Mouse (Mus musculus) limb, embryonic 11.5 days (tissue): ENCODE results near the gene Vwf. TPM values are rescaled to one million over a fixed set of nuclear protein-coding genes. Genes with fewer than 3 reads are reported as not detected.

Experiments
- ATAC-seq: fragments of 200-750 bp; cut with Nextera tagmentation; 2 replicates; pipeline ENCODE4 v1.8.0; 2017; ENCODE audit warnings: low read depth; ENCODE audit not compliant: insufficient number of reproducible peaks, low FRiP score, low TSS enrichment
- DNase-seq: peaks from one replicate; pipeline ENCODE4 v3.0.0-alpha.2; 2015; ENCODE audit warnings: low spot score
- H3K27ac ChIP-seq: fragments of 300-500 bp; sonication (generic); replicated peaks from 2 replicates; pipeline ENCODE4 v1.5.1; 2014; ENCODE audit warnings: low read depth, mild to moderate bottlenecking, low read length
- H3K27me3 ChIP-seq: fragments of 300-500 bp; sonication (generic); 2 replicates; pipeline ENCODE4 v1.6.1; 2014; ENCODE audit warnings: mild to moderate bottlenecking, low read length, mixed read lengths; ENCODE audit not compliant: control insufficient read depth, insufficient read depth
- H3K36me3 ChIP-seq: fragments of 300-500 bp; sonication (generic); 2 replicates; pipeline ENCODE4 v1.6.1; 2014; ENCODE audit warnings: mild to moderate bottlenecking, low read length, moderate library complexity, mixed read lengths; ENCODE audit not compliant: control insufficient read depth, insufficient read depth
- H3K4me1 ChIP-seq: fragments of 300-500 bp; sonication (generic); 2 replicates; pipeline ENCODE4 v1.6.1; 2014; ENCODE audit warnings: low read length, mixed read lengths; ENCODE audit not compliant: control insufficient read depth, insufficient read depth
- H3K4me2 ChIP-seq: fragments of 300-500 bp; sonication (generic); 2 replicates; pipeline ENCODE4 v1.6.1; 2014; ENCODE audit warnings: low read depth, mild to moderate bottlenecking, moderate library complexity; ENCODE audit not compliant: severe bottlenecking
- H3K4me3 ChIP-seq: fragments of 300-500 bp; sonication (generic); 2 replicates; pipeline ENCODE4 v1.5.1; 2014; ENCODE audit warnings: low read depth, low read length
- H3K9ac ChIP-seq: fragments of 300-500 bp; sonication (generic); 2 replicates; pipeline ENCODE4 v1.6.1; 2014; ENCODE audit warnings: mild to moderate bottlenecking, low read length
- H3K9me3 ChIP-seq: fragments of 300-500 bp; sonication (generic); 2 replicates; pipeline ENCODE4 v1.6.1; 2016; ENCODE audit warnings: low read length; ENCODE audit not compliant: control insufficient read depth
- WGBS: fragments of 180-500 bp; shearing (Covaris S2); extraction: QIAGEN DNeasy Blood & Tissue Kit; methylation state at CpG from one replicate; pipeline ENCODE4 v1.1.7; 2014; 5-methylcytosine and 5-hydroxymethylcytosine counted together
- polyA plus RNA-seq: library from polyadenylated mRNA; unstranded; fragments of >200 nt; fragmentation: Nextera tagmentation; extraction: Ambion mirVana; gene quantifications from 2 replicates; pipeline ENCODE4 v1.2.1, GENCODE M21; 2014

Vwf gene
- polyA plus RNA-seq, 1 experiment from 2014 or later = 6.1 TPM

DNA sequence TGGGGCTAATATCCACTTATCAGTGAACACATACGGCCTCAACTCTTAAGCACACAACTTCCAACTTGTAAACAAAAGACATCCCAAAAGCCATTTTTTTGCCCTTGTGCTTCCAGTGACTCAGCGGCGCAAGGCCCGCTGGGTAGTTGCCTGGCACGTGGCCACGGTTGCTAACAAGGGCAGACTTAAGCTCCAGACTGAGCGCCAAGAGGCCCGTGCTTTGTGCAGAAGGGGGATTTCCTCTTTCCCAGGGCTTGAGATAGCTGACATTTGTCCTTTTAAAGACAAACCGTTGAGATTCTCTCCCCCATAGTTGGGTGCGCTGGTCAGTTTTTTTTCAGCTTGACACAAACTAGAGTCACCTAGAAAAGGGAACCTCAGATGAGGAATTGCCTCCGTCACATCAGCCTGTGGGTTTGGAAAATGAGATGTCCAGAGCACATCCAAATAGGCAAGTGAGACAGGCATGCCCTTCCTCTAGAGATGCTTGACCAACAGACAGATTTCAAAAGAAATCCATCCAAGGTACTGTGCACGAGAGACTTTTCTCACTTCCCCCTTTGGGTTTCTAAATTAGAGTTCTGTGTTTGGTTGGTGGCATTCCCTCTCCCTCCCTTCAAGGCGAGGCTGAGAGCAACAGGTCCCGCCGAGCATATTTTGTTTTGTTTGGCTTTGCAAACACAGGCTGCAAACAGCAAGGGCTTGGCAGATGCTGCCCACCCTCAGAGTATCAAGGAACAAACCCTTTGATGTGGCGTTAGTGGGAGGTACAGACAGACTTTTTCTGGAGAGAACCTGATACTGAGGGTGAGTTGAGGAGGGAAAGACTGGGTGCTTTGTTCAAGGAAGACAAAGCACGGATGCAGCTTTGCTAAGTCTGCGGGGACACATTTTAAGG, 26.0 kb downstream of the Vwf start:
- DNase-seq = no peak
- WGBS = 51% methylated on average over 18 of the region's 18 CpGs

GRCm38 (mm10) chr6:125573189-125573928, 26.8 kb downstream of the Vwf start:
- Histone ChIP-seq H3K27ac (0 out of 2 replicates have a peak overlapping the region, but pooled peaks have one; percentile 12), H3K4me3 (peak overlapping the region; percentile 22; the same call in 1 of the 2 replicates), H3K36me3 (no peaks in the 10 kb centered on the region), H3K9me3 (no peaks in the 10 kb centered on the region), H3K27me3 (no peaks in the 10 kb centered on the region), H3K4me1 (peaks cover 4% of the 10 kb centered on the region), H3K4me2 (peak overlapping the region; percentile 62), H3K9ac (peak overlapping the region; percentile 65)
- peak; percentile 94 for ATAC-seq
- WGBS = 4% methylated on average over 14 of the region's 14 CpGs
- DNase-seq = peak; percentile 83

More for the DNA sequence above, 26.0 kb downstream of the Vwf start:
- Histone ChIP-seq H3K4me2 (peak overlapping the region; percentile 62), H3K4me1 (peaks cover 4% of the 10 kb centered on the region), H3K27ac (0 out of 2 replicates have a peak overlapping the region, but pooled peaks have one; percentile 12), H3K9ac (peak overlapping the region; percentile 65), H3K4me3 (peak overlapping the region; percentile 22; the same call in 1 of the 2 replicates), H3K36me3 (no peaks in the 10 kb centered on the region), H3K9me3 (no peaks in the 10 kb centered on the region), H3K27me3 (no peaks in the 10 kb centered on the region)
- peak; percentile 60; the same call in 1 of the 2 replicates for ATAC-seq

DNA sequence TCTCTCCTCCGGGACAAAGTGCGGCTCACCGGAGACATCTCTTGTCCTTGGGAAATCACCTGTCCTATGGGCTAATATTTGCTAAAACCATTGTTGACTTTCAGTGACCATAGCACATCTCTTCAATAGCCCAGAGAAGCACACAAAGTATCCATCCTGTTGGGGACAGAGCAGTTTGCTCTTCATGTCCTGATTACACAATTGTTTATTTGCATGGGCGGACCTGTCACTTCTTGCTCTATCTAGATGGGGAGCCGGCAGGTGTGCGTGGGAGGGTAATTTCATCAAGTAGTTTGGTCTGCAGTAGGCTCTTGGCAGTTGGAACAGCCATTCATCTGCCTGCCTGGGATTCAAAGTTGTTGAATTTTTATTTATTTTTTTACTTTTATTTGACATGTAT, 28.5 kb downstream of the Vwf start:
- Histone ChIP-seq H3K9me3 (no peaks in the 10 kb centered on the region), H3K27ac (no peak overlapping the region), H3K27me3 (no peaks in the 10 kb centered on the region), H3K4me1 (peaks cover 4% of the 10 kb centered on the region), H3K36me3 (no peaks in the 10 kb centered on the region; the same call in 1 of the 2 replicates), H3K9ac (no peak overlapping the region), H3K4me3 (no peak overlapping the region), H3K4me2 (no peak overlapping the region)
- DNase-seq (no peak), ATAC-seq (no peak)
- WGBS = 95% methylated on average over 6 of the region's 6 CpGs

DNA sequence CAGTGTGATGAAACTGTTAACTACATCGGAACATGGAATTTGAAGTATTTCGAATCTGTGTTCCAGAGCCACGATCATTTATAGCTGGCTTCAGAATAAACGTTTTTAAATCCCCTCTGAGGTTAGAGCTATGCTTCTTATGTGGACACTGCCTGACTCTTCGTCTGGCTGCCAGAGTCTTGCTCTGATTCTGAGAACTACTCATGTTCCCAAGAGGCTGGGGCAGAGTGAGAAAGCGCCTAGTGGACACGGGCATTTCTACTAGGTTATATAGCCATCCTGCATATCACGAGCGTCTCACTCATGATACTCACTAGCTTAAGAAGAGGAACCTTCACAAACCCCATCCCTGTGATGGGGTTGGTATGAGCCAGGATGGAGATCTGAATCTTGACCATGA, 30.7 kb downstream of the Vwf start:
- Histone ChIP-seq H3K36me3 (no peaks in the 10 kb centered on the region; the same call in 1 of the 2 replicates), H3K9ac (no peak overlapping the region), H3K4me3 (no peak overlapping the region), H3K9me3 (no peaks in the 10 kb centered on the region), H3K4me2 (no peak overlapping the region), H3K27ac (no peak overlapping the region), H3K27me3 (no peaks in the 10 kb centered on the region), H3K4me1 (peaks cover 4% of the 10 kb centered on the region)
- 87% methylated on average over 9 of the region's 9 CpGs for WGBS
- DNase-seq = no peak
- ATAC-seq = no peak

GRCm38 (mm10) chr6:125577882-125578646, 31.5 kb downstream of the Vwf start:
- H3K4me2 ChIP-seq = no peak overlapping the region
- no peak overlapping the region for H3K9ac ChIP-seq
- no peak overlapping the region for H3K27ac ChIP-seq
- H3K36me3 ChIP-seq = no peaks in the 10 kb centered on the region; the same call in 1 of the 2 replicates
- H3K27me3 ChIP-seq = no peaks in the 10 kb centered on the region
- WGBS = 50% methylated on average over 10 of the region's 11 CpGs
- ATAC-seq (no peak), DNase-seq (no peak)
- H3K9me3 ChIP-seq = no peaks in the 10 kb centered on the region
- H3K4me3 ChIP-seq = no peak overlapping the region
- H3K4me1 ChIP-seq = peaks cover 4% of the 10 kb centered on the region

GRCm38 (mm10) chr6:125578647-125579011, 32.1 kb downstream of the Vwf start:
- H3K4me2 ChIP-seq = no peak overlapping the region
- DNase-seq (no peak), ATAC-seq (no peak)
- H3K9ac ChIP-seq = no peak overlapping the region
- no peaks in the 10 kb centered on the region; the same call in 1 of the 2 replicates for H3K36me3 ChIP-seq
- no peaks in the 10 kb centered on the region for H3K27me3 ChIP-seq
- no peak overlapping the region for H3K27ac ChIP-seq
- 87% methylated on average over 7 of the region's 7 CpGs for WGBS
- H3K4me1 ChIP-seq = peaks cover 4% of the 10 kb centered on the region
- no peaks in the 10 kb centered on the region for H3K9me3 ChIP-seq
- no peak overlapping the region for H3K4me3 ChIP-seq

DNA sequence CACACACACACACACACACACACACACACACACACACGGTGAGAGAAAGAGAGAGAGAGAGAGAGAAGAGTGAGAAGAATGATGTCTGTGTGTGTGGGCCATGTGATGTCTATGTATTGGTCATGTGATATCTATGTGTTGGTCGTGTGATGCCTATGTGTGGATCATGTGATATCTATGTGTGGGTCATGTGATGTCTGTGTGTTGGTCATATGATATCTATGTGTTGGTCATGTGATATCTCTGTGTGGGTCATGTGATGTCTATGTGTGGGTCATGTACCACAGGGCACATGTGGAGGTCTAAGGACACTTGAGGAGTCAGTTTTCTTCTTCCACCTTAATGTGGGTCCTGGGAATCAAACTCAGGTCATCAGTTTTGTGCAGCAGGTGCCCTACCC, 33.3 kb downstream of the Vwf start:
- H3K4me1 ChIP-seq = no peaks in the 10 kb centered on the region
- no peaks in the 10 kb centered on the region for H3K27me3 ChIP-seq
- no peak overlapping the region for H3K27ac ChIP-seq
- DNase-seq (no peak), ATAC-seq (no peak)
- no peak overlapping the region for H3K4me3 ChIP-seq
- 90% methylated on average over 2 of the region's 2 CpGs for WGBS
- no peak overlapping the region for H3K9ac ChIP-seq
- H3K9me3 ChIP-seq = no peaks in the 10 kb centered on the region
- H3K36me3 ChIP-seq = no peaks in the 10 kb centered on the region; the same call in 1 of the 2 replicates
- no peak overlapping the region for H3K4me2 ChIP-seq

GRCm38 (mm10) chr6:125583666-125584065, 37.1 kb downstream of the Vwf start:
- no peak overlapping the region for H3K27ac ChIP-seq
- H3K4me2 ChIP-seq = no peak overlapping the region
- WGBS = 96% methylated on average over 6 of the region's 6 CpGs
- DNase-seq (no peak), ATAC-seq (no peak)
- H3K36me3 ChIP-seq = no peaks in the 10 kb centered on the region; the same call in 1 of the 2 replicates
- no peaks in the 10 kb centered on the region for H3K27me3 ChIP-seq
- no peak overlapping the region for H3K4me3 ChIP-seq
- H3K9ac ChIP-seq = no peak overlapping the region
- no peaks in the 10 kb centered on the region for H3K9me3 ChIP-seq
- H3K4me1 ChIP-seq = 0 out of 2 replicates have a peak, but pooled peaks cover 3% of the 10 kb centered on the region
